Mouse (Mus musculus): ENCODE results near the gene Sergef. TPM values are rescaled to one million over a fixed set of nuclear protein-coding genes. Genes with fewer than 3 reads are reported as not detected.

Gene Sergef
- polyA plus RNA-seq, 1 experiment: 8.6 TPM

GRCm38 (mm10) chr7:46557387-46557786 is 82.2 kb downstream of the Sergef start:
- no peaks in the 10 kb centered on the region for H3K79me2 ChIP-seq (ENCODE audit: control insufficient read depth, insufficient read depth)
- H3K36me3 ChIP-seq (ENCODE audit: control insufficient read depth, insufficient read depth): no peaks in the 10 kb centered on the region
- H3K79me3 ChIP-seq (ENCODE audit: low read depth): no peaks in the 10 kb centered on the region
- no peak overlapping the region for H3ac ChIP-seq (ENCODE audit: control insufficient read depth, insufficient read length, low read depth)
- H3K4me3 ChIP-seq (ENCODE audit: insufficient read depth, poor library complexity, severe bottlenecking): no peak overlapping the region
- H3K27me3 ChIP-seq (ENCODE audit: control insufficient read depth, insufficient read depth, insufficient read length): no peaks in the 10 kb centered on the region
- TF ChIP-seq MYOG (IDR thresholded peaks at IDR 0.05; ENCODE audit: control insufficient read depth, extremely low read depth, insufficient read length) (no peak), USF1 (IDR thresholded peaks at IDR 0.05; ENCODE audit: low read depth) (no peak), CEBPB (IDR thresholded peaks at IDR 0.05; ENCODE audit: low read depth) (no peak), CTCF (IDR thresholded peaks at IDR 0.05; ENCODE audit: control insufficient read depth, insufficient read depth, insufficient read length) (no peak), FOSL1 (IDR thresholded peaks at IDR 0.05; ENCODE audit: insufficient read depth, low read length, poor library complexity, severe bottlenecking) (no peak), MYOD1 (IDR thresholded peaks at IDR 0.05; ENCODE audit: control insufficient read depth, insufficient read length, low read depth) (no peak), MAX (IDR thresholded peaks at IDR 0.05) (no peak)

- no peak overlapping the region for H3ac ChIP-seq (ENCODE audit: control insufficient read depth, insufficient read length, low read depth)
- no peaks in the 10 kb centered on the region for H3K27me3 ChIP-seq (ENCODE audit: control insufficient read depth, insufficient read depth, insufficient read length)
- H3K4me3 ChIP-seq (ENCODE audit: insufficient read depth, poor library complexity, severe bottlenecking): no peak overlapping the region
- H3K79me2 ChIP-seq (ENCODE audit: control insufficient read depth, insufficient read depth): no peaks in the 10 kb centered on the region
- H3K79me3 ChIP-seq (ENCODE audit: low read depth): no peaks in the 10 kb centered on the region
- TF ChIP-seq CEBPB (IDR thresholded peaks at IDR 0.05; ENCODE audit: low read depth) (no peak), CTCF (IDR thresholded peaks at IDR 0.05; ENCODE audit: control insufficient read depth, insufficient read depth, insufficient read length) (no peak), USF1 (IDR thresholded peaks at IDR 0.05; ENCODE audit: low read depth) (no peak), MYOD1 (IDR thresholded peaks at IDR 0.05; ENCODE audit: control insufficient read depth, insufficient read length, low read depth) (no peak), MYOG (IDR thresholded peaks at IDR 0.05; ENCODE audit: control insufficient read depth, extremely low read depth, insufficient read length) (no peak), MAX (IDR thresholded peaks at IDR 0.05) (no peak), FOSL1 (IDR thresholded peaks at IDR 0.05; ENCODE audit: insufficient read depth, low read length, poor library complexity, severe bottlenecking) (no peak)
- H3K36me3 ChIP-seq (ENCODE audit: control insufficient read depth, insufficient read depth): no peaks in the 10 kb centered on the region
Measured at GRCm38 (mm10) chr7:46556358-46557118, 83.1 kb downstream of the Sergef start.

DNA sequence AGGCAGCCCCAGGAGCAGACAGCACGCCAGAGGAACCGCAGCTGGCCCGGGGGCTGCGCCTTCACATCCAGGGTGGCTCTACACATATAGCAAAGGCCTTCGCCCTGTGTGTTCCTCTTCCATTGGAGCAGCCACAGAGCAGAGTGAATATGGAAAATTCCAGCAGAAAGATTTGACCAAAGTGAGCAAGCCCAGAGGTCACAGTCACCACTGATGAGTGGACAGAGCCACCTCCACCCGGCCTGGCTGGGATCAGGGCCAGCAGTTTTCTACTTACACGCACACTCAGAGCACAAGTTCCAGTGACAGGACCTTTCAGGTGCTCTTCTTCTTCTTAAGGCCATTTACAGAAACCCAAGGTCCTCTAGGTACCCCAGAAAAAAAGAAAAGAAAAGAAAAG is 83.9 kb downstream of the Sergef start:
- no peak overlapping the region for H3K4me3 ChIP-seq (ENCODE audit: insufficient read depth, poor library complexity, severe bottlenecking)
- no peak overlapping the region for H3ac ChIP-seq (ENCODE audit: control insufficient read depth, insufficient read length, low read depth)
- TF ChIP-seq FOSL1 (IDR thresholded peaks at IDR 0.05; ENCODE audit: insufficient read depth, low read length, poor library complexity, severe bottlenecking) (no peak), MYOD1 (IDR thresholded peaks at IDR 0.05; ENCODE audit: control insufficient read depth, insufficient read length, low read depth) (no peak), MAX (IDR thresholded peaks at IDR 0.05) (no peak), MYOG (IDR thresholded peaks at IDR 0.05; ENCODE audit: control insufficient read depth, extremely low read depth, insufficient read length) (no peak)
- no peaks in the 10 kb centered on the region for H3K79me2 ChIP-seq (ENCODE audit: control insufficient read depth, insufficient read depth)
- H3K79me3 ChIP-seq (ENCODE audit: low read depth): no peaks in the 10 kb centered on the region
- H3K27me3 ChIP-seq (ENCODE audit: control insufficient read depth, insufficient read depth, insufficient read length): no peaks in the 10 kb centered on the region
- H3K36me3 ChIP-seq (ENCODE audit: control insufficient read depth, insufficient read depth): no peaks in the 10 kb centered on the region

DNA sequence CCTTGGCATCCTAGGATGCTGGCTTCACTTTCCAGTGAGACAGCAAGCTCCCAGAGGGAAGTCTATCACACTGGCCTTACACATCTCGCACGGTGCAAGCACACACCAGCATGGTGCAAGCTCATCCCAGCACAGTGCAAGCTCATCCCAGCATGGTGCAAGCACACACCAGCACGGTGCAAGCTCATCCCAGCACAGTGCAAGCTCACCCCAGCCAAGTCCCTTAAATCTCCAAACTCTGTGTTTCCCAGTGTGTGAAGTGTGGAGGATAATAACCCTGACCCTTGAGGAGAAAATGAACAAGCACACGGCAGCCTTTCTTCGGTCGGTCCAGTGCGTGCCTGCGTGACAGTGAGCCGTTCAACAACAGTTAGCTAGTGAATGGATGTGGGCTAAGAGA is 84.8 kb downstream of the Sergef start:
- Histone ChIP-seq H3K4me3 (ENCODE audit: insufficient read depth, poor library complexity, severe bottlenecking) (no peak overlapping the region), H3K79me2 (ENCODE audit: control insufficient read depth, insufficient read depth) (no peaks in the 10 kb centered on the region), H3K79me3 (ENCODE audit: low read depth) (no peaks in the 10 kb centered on the region), H3K27me3 (ENCODE audit: control insufficient read depth, insufficient read depth, insufficient read length) (no peaks in the 10 kb centered on the region), H3ac (ENCODE audit: control insufficient read depth, insufficient read length, low read depth) (no peak overlapping the region), H3K36me3 (ENCODE audit: control insufficient read depth, insufficient read depth) (no peaks in the 10 kb centered on the region)
- TF ChIP-seq MYOD1 (IDR thresholded peaks at IDR 0.05; ENCODE audit: control insufficient read depth, insufficient read length, low read depth) (no peak), MYOG (IDR thresholded peaks at IDR 0.05; ENCODE audit: control insufficient read depth, extremely low read depth, insufficient read length) (no peak), CEBPB (IDR thresholded peaks at IDR 0.05; ENCODE audit: low read depth) (no peak), MAX (IDR thresholded peaks at IDR 0.05) (no peak), FOSL1 (IDR thresholded peaks at IDR 0.05; ENCODE audit: insufficient read depth, low read length, poor library complexity, severe bottlenecking) (no peak), CTCF (IDR thresholded peaks at IDR 0.05; ENCODE audit: control insufficient read depth, insufficient read depth, insufficient read length) (no peak), USF1 (IDR thresholded peaks at IDR 0.05; ENCODE audit: low read depth) (no peak)

DNA sequence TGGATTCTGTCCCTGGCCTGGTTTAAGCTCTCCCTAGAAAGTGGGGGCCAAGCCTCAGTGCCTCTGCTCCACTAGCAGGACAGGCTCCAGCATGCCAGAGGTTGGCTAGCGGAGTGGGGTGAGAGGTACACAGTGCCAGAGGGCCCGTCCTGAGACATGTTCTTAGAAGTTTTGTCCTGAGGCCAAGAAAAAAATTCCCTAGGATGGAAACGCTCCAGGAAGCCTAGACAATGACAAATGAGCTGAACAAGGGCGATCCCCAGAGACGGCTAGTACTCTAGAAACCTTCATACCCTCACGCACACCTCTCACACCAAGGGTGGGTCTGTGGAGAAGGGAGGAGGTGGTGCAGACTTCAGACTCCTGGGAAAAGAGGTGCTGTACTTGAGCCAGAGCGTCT is 85.6 kb downstream of the Sergef start:
- no peaks in the 10 kb centered on the region for H3K27me3 ChIP-seq (ENCODE audit: control insufficient read depth, insufficient read depth, insufficient read length)
- H3K79me2 ChIP-seq (ENCODE audit: control insufficient read depth, insufficient read depth): no peaks in the 10 kb centered on the region
- no peak overlapping the region for H3K4me3 ChIP-seq (ENCODE audit: insufficient read depth, poor library complexity, severe bottlenecking)
- H3ac ChIP-seq (ENCODE audit: control insufficient read depth, insufficient read length, low read depth): no peak overlapping the region
- H3K36me3 ChIP-seq (ENCODE audit: control insufficient read depth, insufficient read depth): no peaks in the 10 kb centered on the region
- TF ChIP-seq USF1 (IDR thresholded peaks at IDR 0.05; ENCODE audit: low read depth) (no peak), MYOD1 (IDR thresholded peaks at IDR 0.05; ENCODE audit: control insufficient read depth, insufficient read length, low read depth) (no peak), MAX (IDR thresholded peaks at IDR 0.05) (no peak), FOSL1 (IDR thresholded peaks at IDR 0.05; ENCODE audit: insufficient read depth, low read length, poor library complexity, severe bottlenecking) (no peak), CEBPB (IDR thresholded peaks at IDR 0.05; ENCODE audit: low read depth) (no peak), MYOG (IDR thresholded peaks at IDR 0.05; ENCODE audit: control insufficient read depth, extremely low read depth, insufficient read length) (no peak)
- no peaks in the 10 kb centered on the region for H3K79me3 ChIP-seq (ENCODE audit: low read depth)

Data from C2C12 (cell line).